Mouse (Mus musculus): ENCODE data around the gene Slc5a5. TPM values are rescaled to one million over a fixed set of nuclear protein-coding genes. Genes with fewer than 3 reads are reported as not detected.
"Not testable (repeated sequence)": the region's sequence is repeated elsewhere in the genome, so short reads cannot be mapped to it uniquely, and the experiment has no call there.

Slc5a5 gene
- polyA plus RNA-seq, 1 experiment from 2014 or later, result 0.11 TPM

- ATAC-seq (ENCODE audit: low read depth), result peak; percentile 98
- Histone ChIP-seq H3K27ac (ENCODE audit: low read length) (peak within 1 kb of the TSS; percentile 76), H3K36me3 (ENCODE audit: control insufficient read depth, insufficient read depth) (peaks cover 22% of the 10 kb centered on the region), H3K4me1 (ENCODE audit: control insufficient read depth, low read depth, low read length) (peaks cover 23% of the 10 kb centered on the region), H3K27me3 (ENCODE audit: control insufficient read depth, insufficient read depth, low read depth, low read length) (peaks cover 19% of the 10 kb centered on the region), H3K4me2 (ENCODE audit: low read depth, low read length) (peak within 1 kb of the TSS; percentile 86), H3K9me3 (replicated peaks; ENCODE audit: control insufficient read depth, low read length) (no peaks in the 10 kb centered on the region), H3K9ac (ENCODE audit: low read depth, low read length) (peak within 1 kb of the TSS; percentile 91), H3K4me3 (ENCODE audit: low read depth, low read length) (peak within 1 kb of the TSS; percentile 90)
- WGBS (ENCODE audit: insufficient replicate concordance), result under 1% methylated on average over 57 of the region's 60 CpGs
These were observed 4.6 kb upstream of the Slc5a5 start, which contains the start of gene Rpl18a for GRCm38 (mm10) chr8:70897021-70897680. Rpl18a (minus strand) TSS chr8:70897412.

DNA sequence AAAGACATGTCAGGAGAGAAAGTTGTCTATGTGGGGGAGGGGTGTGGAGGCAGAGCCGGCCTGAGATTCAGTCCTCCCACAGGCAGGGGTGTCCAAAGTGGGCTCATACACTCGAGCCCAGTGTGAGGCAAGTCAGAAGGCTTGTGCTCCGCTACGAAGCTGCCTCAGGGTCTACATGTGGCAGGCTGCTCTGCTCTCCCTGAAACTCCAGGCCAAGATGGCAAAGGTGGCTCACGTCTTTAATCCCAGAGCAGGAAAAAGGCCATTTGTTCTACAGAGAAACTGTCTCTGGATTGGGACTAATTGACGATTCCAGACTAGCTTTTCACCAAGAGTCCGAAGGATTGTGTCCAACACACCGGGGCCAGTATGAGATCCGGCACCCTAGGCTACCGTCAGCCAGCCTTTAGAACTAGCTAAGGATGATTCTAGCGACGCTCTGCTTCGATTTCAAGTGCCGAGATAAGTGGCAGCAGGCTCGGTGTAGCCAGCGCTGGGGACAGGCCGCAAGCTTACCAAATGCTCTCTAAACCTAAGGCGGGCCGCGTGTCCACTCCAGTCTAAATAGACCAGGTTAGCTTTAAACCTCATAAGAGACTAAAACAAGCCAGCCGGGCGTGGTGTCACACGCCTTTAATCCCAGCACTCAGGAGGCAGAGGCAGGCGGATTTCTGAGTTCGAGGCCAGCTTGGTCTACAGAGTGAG lies 3.9 kb upstream of the Slc5a5 start:
- H3K4me1 ChIP-seq (ENCODE audit: control insufficient read depth, low read depth, low read length), result peaks cover 30% of the 10 kb centered on the region
- peaks cover 22% of the 10 kb centered on the region for H3K36me3 ChIP-seq (ENCODE audit: control insufficient read depth, insufficient read depth)
- WGBS (ENCODE audit: insufficient replicate concordance), result 2% methylated on average over 25 of the region's 25 CpGs

DNA sequence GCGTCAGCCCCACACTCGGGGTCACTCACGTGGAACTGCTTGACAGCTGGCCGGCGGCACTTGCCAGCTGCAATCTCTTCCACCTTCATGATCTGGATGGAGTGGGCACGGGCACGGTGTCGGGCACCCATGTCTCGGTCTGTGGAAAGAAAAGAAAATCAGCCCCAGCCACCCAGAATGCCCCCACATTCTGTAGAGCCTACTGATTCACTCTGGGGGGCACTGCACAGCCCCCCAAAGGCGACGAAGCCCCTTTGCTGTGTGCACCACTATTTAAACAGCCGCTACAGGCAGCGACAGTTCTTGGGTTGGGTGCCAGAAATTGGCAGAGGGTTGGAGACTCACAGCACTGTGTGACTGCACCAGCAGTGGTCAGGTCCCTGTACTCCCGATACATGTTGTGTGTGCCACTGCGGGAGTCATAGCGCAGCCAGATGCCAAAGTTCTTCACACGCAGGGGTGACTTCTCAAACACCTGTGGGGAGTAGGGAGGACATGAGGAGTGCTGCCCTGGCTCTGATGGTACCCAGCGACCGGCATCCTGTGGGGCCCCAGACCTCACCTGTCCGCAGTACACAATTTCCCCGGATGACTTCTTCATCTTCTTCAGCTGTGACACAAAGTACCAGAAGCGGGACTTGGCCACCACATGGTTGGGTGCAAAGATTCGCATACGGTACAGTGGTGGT lies 3.2 kb upstream of the Slc5a5 start:
- H3K36me3 ChIP-seq (ENCODE audit: control insufficient read depth, insufficient read depth), result peaks cover 22% of the 10 kb centered on the region
- H3K4me2 ChIP-seq (ENCODE audit: low read depth, low read length), result peak overlapping the region; percentile 65
- not testable (repeated sequence) for H3K9me3 ChIP-seq (replicated peaks; ENCODE audit: control insufficient read depth, low read length); ATAC-seq (ENCODE audit: low read depth); H3K27ac ChIP-seq (ENCODE audit: low read length)
- peaks cover 31% of the 10 kb centered on the region for H3K4me1 ChIP-seq (ENCODE audit: control insufficient read depth, low read depth, low read length)
- H3K27me3 ChIP-seq (ENCODE audit: control insufficient read depth, insufficient read depth, low read depth, low read length), result peaks cover 33% of the 10 kb centered on the region
- peak overlapping the region; percentile 90 for H3K4me3 ChIP-seq (ENCODE audit: low read depth, low read length)
- peak overlapping the region; percentile 91 for H3K9ac ChIP-seq (ENCODE audit: low read depth, low read length)
- WGBS (ENCODE audit: insufficient replicate concordance), result 76% methylated on average over 22 of the region's 24 CpGs

More for the DNA sequence above, 3.9 kb upstream of the Slc5a5 start:
- Histone ChIP-seq H3K4me3 (ENCODE audit: low read depth, low read length) (peak overlapping the region; percentile 90), H3K9me3 (replicated peaks; ENCODE audit: control insufficient read depth, low read length) (no peaks in the 10 kb centered on the region), H3K9ac (ENCODE audit: low read depth, low read length) (peak overlapping the region; percentile 91), H3K4me2 (ENCODE audit: low read depth, low read length) (peak overlapping the region; percentile 65), H3K27ac (ENCODE audit: low read length) (peak overlapping the region; percentile 32), H3K27me3 (ENCODE audit: control insufficient read depth, insufficient read depth, low read depth, low read length) (peaks cover 26% of the 10 kb centered on the region)
- ATAC-seq (ENCODE audit: low read depth), result no peak

GRCm38 (mm10) chr8:70894771-70895545 lies 2.4 kb upstream of the Slc5a5 start:
- H3K9ac ChIP-seq (ENCODE audit: low read depth, low read length), result no peak overlapping the region
- peaks cover 22% of the 10 kb centered on the region for H3K36me3 ChIP-seq (ENCODE audit: control insufficient read depth, insufficient read depth)
- no peak overlapping the region for H3K4me2 ChIP-seq (ENCODE audit: low read depth, low read length)
- WGBS (ENCODE audit: insufficient replicate concordance), result 87% methylated on average over 8 of the region's 8 CpGs
- ATAC-seq (ENCODE audit: low read depth), result no peak
- no peak overlapping the region for H3K4me3 ChIP-seq (ENCODE audit: low read depth, low read length)
- peaks cover 31% of the 10 kb centered on the region for H3K4me1 ChIP-seq (ENCODE audit: control insufficient read depth, low read depth, low read length)
- H3K9me3 ChIP-seq (replicated peaks; ENCODE audit: control insufficient read depth, low read length), result no peaks in the 10 kb centered on the region
- H3K27me3 ChIP-seq (ENCODE audit: control insufficient read depth, insufficient read depth, low read depth, low read length), result peaks cover 41% of the 10 kb centered on the region
- H3K27ac ChIP-seq (ENCODE audit: low read length), result no peak overlapping the region

DNA sequence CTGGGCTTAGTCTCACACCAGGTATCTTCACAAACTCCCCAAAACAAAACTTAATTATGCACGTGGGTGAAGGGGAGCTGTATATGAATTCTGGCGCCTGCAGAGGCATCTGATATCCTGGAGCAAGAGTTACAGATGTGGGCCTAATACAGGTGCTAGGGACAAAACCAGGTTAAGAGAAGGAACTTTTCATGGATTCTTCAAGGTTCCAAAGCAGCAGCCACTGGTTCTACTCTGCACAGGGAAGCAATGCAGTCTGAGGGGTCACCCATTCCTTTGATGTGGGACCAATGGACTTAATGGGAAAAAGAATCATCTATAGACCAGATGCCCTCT lies 1.8 kb upstream of the Slc5a5 start:
- no peak for ATAC-seq (ENCODE audit: low read depth)
- Histone ChIP-seq H3K9ac (ENCODE audit: low read depth, low read length) (no peak overlapping the region), H3K4me1 (ENCODE audit: control insufficient read depth, low read depth, low read length) (peaks cover 31% of the 10 kb centered on the region), H3K27me3 (ENCODE audit: control insufficient read depth, insufficient read depth, low read depth, low read length) (peaks cover 42% of the 10 kb centered on the region), H3K36me3 (ENCODE audit: control insufficient read depth, insufficient read depth) (peaks cover 22% of the 10 kb centered on the region), H3K9me3 (replicated peaks; ENCODE audit: control insufficient read depth, low read length) (no peaks in the 10 kb centered on the region), H3K4me2 (ENCODE audit: low read depth, low read length) (no peak overlapping the region), H3K4me3 (ENCODE audit: low read depth, low read length) (no peak overlapping the region), H3K27ac (ENCODE audit: low read length) (no peak overlapping the region)
- WGBS (ENCODE audit: insufficient replicate concordance), result 59% methylated on average over 2 of the region's 2 CpGs

- peaks cover 42% of the 10 kb centered on the region for H3K27me3 ChIP-seq (ENCODE audit: control insufficient read depth, insufficient read depth, low read depth, low read length)
- H3K9ac ChIP-seq (ENCODE audit: low read depth, low read length), result no peak overlapping the region
- no peak overlapping the region for H3K27ac ChIP-seq (ENCODE audit: low read length)
- WGBS (ENCODE audit: insufficient replicate concordance), result 33% methylated on average over 12 of the region's 12 CpGs
- H3K4me2 ChIP-seq (ENCODE audit: low read depth, low read length), result no peak overlapping the region
- peaks cover 22% of the 10 kb centered on the region for H3K36me3 ChIP-seq (ENCODE audit: control insufficient read depth, insufficient read depth)
- ATAC-seq (ENCODE audit: low read depth), result no peak
- H3K4me3 ChIP-seq (ENCODE audit: low read depth, low read length), result no peak overlapping the region
- peaks cover 31% of the 10 kb centered on the region for H3K4me1 ChIP-seq (ENCODE audit: control insufficient read depth, low read depth, low read length)
- no peaks in the 10 kb centered on the region for H3K9me3 ChIP-seq (replicated peaks; ENCODE audit: control insufficient read depth, low read length)
These were observed 1.3 kb upstream of the Slc5a5 start for GRCm38 (mm10) chr8:70893656-70894384.

DNA sequence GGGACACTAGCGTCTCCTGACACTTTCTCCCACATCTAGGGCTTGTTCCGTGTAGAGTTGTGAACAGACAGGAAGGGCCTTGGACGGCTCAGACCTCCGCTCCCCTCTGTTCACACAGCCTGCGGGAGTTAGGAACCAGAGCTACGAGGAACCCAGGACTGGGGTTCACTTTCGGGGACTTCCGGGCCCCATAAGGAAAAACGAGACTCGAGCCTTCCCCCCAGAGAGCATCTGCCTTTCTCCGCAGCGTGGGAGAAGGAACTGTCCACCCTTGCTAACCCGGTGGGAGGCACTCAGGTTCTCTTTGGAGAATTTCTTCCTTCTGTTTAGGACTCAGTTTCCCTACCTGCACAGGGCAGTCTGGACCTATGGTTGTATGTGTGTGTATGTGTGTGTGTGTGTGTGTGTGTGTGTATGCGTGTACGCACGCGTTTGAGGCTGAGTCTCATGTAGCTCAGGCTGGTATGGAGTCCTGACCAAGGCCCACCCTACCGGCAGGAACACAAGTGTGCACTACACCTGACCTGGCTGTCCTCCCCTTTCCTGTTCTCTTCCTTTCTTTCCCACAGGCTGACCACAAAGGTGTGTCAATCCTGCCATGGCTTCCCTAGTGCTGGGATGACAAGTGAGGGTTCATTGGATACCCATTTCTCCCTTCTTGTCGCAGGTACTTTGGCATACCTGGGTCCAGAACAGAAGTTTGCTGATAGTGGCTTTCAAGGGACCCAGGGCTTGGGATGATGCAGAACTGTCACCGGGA lies 519 bp upstream of the Slc5a5 start:
- no peak overlapping the region; the same call in 1 of the 2 replicates for H3K9ac ChIP-seq (ENCODE audit: low read depth, low read length)
- peaks cover 27% of the 10 kb centered on the region for H3K4me1 ChIP-seq (ENCODE audit: control insufficient read depth, low read depth, low read length)
- 23% methylated on average over 20 of the region's 20 CpGs for WGBS (ENCODE audit: insufficient replicate concordance)
- ATAC-seq (ENCODE audit: low read depth), result no peak
- peaks cover 45% of the 10 kb centered on the region for H3K27me3 ChIP-seq (ENCODE audit: control insufficient read depth, insufficient read depth, low read depth, low read length)
- H3K4me3 ChIP-seq (ENCODE audit: low read depth, low read length), result no peak overlapping the region; the same call in 1 of the 2 replicates
- H3K36me3 ChIP-seq (ENCODE audit: control insufficient read depth, insufficient read depth), result peaks cover 22% of the 10 kb centered on the region
- H3K27ac ChIP-seq (ENCODE audit: low read length), result no peak overlapping the region
- no peak overlapping the region for H3K4me2 ChIP-seq (ENCODE audit: low read depth, low read length)
- no peaks in the 10 kb centered on the region for H3K9me3 ChIP-seq (replicated peaks; ENCODE audit: control insufficient read depth, low read length)

- peaks cover 30% of the 10 kb centered on the region for H3K4me1 ChIP-seq (ENCODE audit: control insufficient read depth, low read depth, low read length)
- peaks cover 22% of the 10 kb centered on the region for H3K36me3 ChIP-seq (ENCODE audit: control insufficient read depth, insufficient read depth)
- H3K4me2 ChIP-seq (ENCODE audit: low read depth, low read length), result no peak overlapping the region
- H3K9me3 ChIP-seq (replicated peaks; ENCODE audit: control insufficient read depth, low read length), result no peaks in the 10 kb centered on the region
- peak; percentile 28 for ATAC-seq (ENCODE audit: low read depth)
- H3K9ac ChIP-seq (ENCODE audit: low read depth, low read length), result no peak overlapping the region
- H3K27me3 ChIP-seq (ENCODE audit: control insufficient read depth, insufficient read depth, low read depth, low read length), result peaks cover 48% of the 10 kb centered on the region
- no peak overlapping the region for H3K4me3 ChIP-seq (ENCODE audit: low read depth, low read length)
- H3K27ac ChIP-seq (ENCODE audit: low read length), result no peak overlapping the region
- WGBS (ENCODE audit: insufficient replicate concordance), result 8% methylated on average over 21 of the region's 21 CpGs
These were observed 1.2 kb downstream of the Slc5a5 start for GRCm38 (mm10) chr8:70891356-70891755.

Measured in liver, embryonic 16.5 days (tissue).